Mouse (Mus musculus): ENCODE data around the gene Clec11a. TPM values are rescaled to one million over a fixed set of nuclear protein-coding genes. Genes with fewer than 3 reads are reported as not detected.
"Not testable (repeated sequence)": the region's sequence is repeated elsewhere in the genome, so short reads cannot be mapped to it uniquely, and the experiment has no call there.

Clec11a gene
- polyA plus RNA-seq, 1 experiment from 2014 or later: 34.6 TPM

- peak overlapping the region; percentile 78 for H3K4me2 ChIP-seq (ENCODE audit: low read depth, low read length)
- H3K4me3 ChIP-seq (ENCODE audit: low read depth, low read length): peak overlapping the region; percentile 65
- H3K9ac ChIP-seq (ENCODE audit: low read depth, low read length): peak overlapping the region; percentile 93
- no peaks in the 10 kb centered on the region for H3K27me3 ChIP-seq (replicated peaks; ENCODE audit: control insufficient read depth, insufficient read depth, low read length)
- peak overlapping the region; percentile 92 for H3K27ac ChIP-seq (replicated peaks; ENCODE audit: low read depth, low read length)
- under 1% methylated on average over 24 of the region's 25 CpGs for WGBS
- H3K9me3 ChIP-seq (ENCODE audit: control insufficient read depth, low read length): no peaks in the 10 kb centered on the region
- no peaks in the 10 kb centered on the region for H3K36me3 ChIP-seq (ENCODE audit: control insufficient read depth, insufficient read depth, low read length)
- peaks cover 17% of the 10 kb centered on the region for H3K4me1 ChIP-seq (ENCODE audit: control insufficient read depth, insufficient read depth, low read length)
- ATAC-seq (ENCODE audit: low read depth) (peak; percentile 9), DNase-seq (ENCODE audit: low spot score) (no peak)
These were observed 2.3 kb downstream of the Clec11a start for GRCm38 (mm10) chr7:44304463-44304774.

- H3K4me1 ChIP-seq (ENCODE audit: control insufficient read depth, insufficient read depth, low read length): peaks cover 17% of the 10 kb centered on the region
- WGBS: 85% methylated on average over 14 of the region's 14 CpGs
- DNase-seq (ENCODE audit: low spot score) (no peak), ATAC-seq (ENCODE audit: low read depth) (no peak)
- peak overlapping the region; percentile 92 for H3K27ac ChIP-seq (replicated peaks; ENCODE audit: low read depth, low read length)
- peak overlapping the region; percentile 93 for H3K9ac ChIP-seq (ENCODE audit: low read depth, low read length)
- H3K9me3 ChIP-seq (ENCODE audit: control insufficient read depth, low read length): no peaks in the 10 kb centered on the region
- H3K4me2 ChIP-seq (ENCODE audit: low read depth, low read length): peak overlapping the region; percentile 78
- H3K36me3 ChIP-seq (ENCODE audit: control insufficient read depth, insufficient read depth, low read length): no peaks in the 10 kb centered on the region
- H3K27me3 ChIP-seq (replicated peaks; ENCODE audit: control insufficient read depth, insufficient read depth, low read length): no peaks in the 10 kb centered on the region
- peak overlapping the region; percentile 65 for H3K4me3 ChIP-seq (ENCODE audit: low read depth, low read length)
These were observed 3.1 kb downstream of the Clec11a start for GRCm38 (mm10) chr7:44303346-44304340.

- not testable (repeated sequence) for H3K36me3 ChIP-seq (ENCODE audit: control insufficient read depth, insufficient read depth, low read length); H3K4me3 ChIP-seq (ENCODE audit: low read depth, low read length); ATAC-seq (ENCODE audit: low read depth); H3K9ac ChIP-seq (ENCODE audit: low read depth, low read length); H3K4me2 ChIP-seq (ENCODE audit: low read depth, low read length); H3K27ac ChIP-seq (replicated peaks; ENCODE audit: low read depth, low read length); H3K4me1 ChIP-seq (ENCODE audit: control insufficient read depth, insufficient read depth, low read length); DNase-seq (ENCODE audit: low spot score); H3K27me3 ChIP-seq (replicated peaks; ENCODE audit: control insufficient read depth, insufficient read depth, low read length); H3K9me3 ChIP-seq (ENCODE audit: control insufficient read depth, low read length)
- whole genome bisulfite sequencing: 83% methylated on average over 2 of the region's 2 CpGs
These were observed 9.2 kb downstream of the Clec11a start for GRCm38 (mm10) chr7:44297501-44297900.

- no peaks in the 10 kb centered on the region for H3K27me3 ChIP-seq (replicated peaks; ENCODE audit: control insufficient read depth, insufficient read depth, low read length)
- no peak overlapping the region for H3K9ac ChIP-seq (ENCODE audit: low read depth, low read length)
- H3K27ac ChIP-seq (replicated peaks; ENCODE audit: low read depth, low read length): no peak overlapping the region
- no peak for DNase-seq (ENCODE audit: low spot score)
- 0 out of 2 replicates have a peak, but pooled peaks cover 4% of the 10 kb centered on the region for H3K9me3 ChIP-seq (ENCODE audit: control insufficient read depth, low read length)
- no peaks in the 10 kb centered on the region for H3K36me3 ChIP-seq (ENCODE audit: control insufficient read depth, insufficient read depth, low read length)
- no peak overlapping the region for H3K4me3 ChIP-seq (ENCODE audit: low read depth, low read length)
- no peak overlapping the region for H3K4me2 ChIP-seq (ENCODE audit: low read depth, low read length)
- WGBS: 42% methylated on average over 4 of the region's 4 CpGs
- ATAC-seq (ENCODE audit: low read depth): no peak
- no peaks in the 10 kb centered on the region for H3K4me1 ChIP-seq (ENCODE audit: control insufficient read depth, insufficient read depth, low read length)
These were observed 15.3 kb downstream of the Clec11a start for GRCm38 (mm10) chr7:44291418-44291817.

- ATAC-seq (ENCODE audit: low read depth): no peak
- WGBS: 74% methylated on average over 4 of the region's 4 CpGs
- DNase-seq (ENCODE audit: low spot score): no peak
- Histone ChIP-seq H3K9ac (ENCODE audit: low read depth, low read length) (no peak overlapping the region), H3K4me3 (ENCODE audit: low read depth, low read length) (no peak overlapping the region), H3K9me3 (ENCODE audit: control insufficient read depth, low read length) (0 out of 2 replicates have a peak, but pooled peaks cover 6% of the 10 kb centered on the region), H3K4me2 (ENCODE audit: low read depth, low read length) (no peak overlapping the region), H3K27ac (replicated peaks; ENCODE audit: low read depth, low read length) (no peak overlapping the region), H3K27me3 (replicated peaks; ENCODE audit: control insufficient read depth, insufficient read depth, low read length) (no peaks in the 10 kb centered on the region), H3K36me3 (ENCODE audit: control insufficient read depth, insufficient read depth, low read length) (no peaks in the 10 kb centered on the region), H3K4me1 (ENCODE audit: control insufficient read depth, insufficient read depth, low read length) (no peaks in the 10 kb centered on the region)
These were observed 15.7 kb downstream of the Clec11a start for GRCm38 (mm10) chr7:44290986-44291385.

- H3K27ac ChIP-seq (replicated peaks; ENCODE audit: low read depth, low read length): no peak overlapping the region
- H3K4me3 ChIP-seq (ENCODE audit: low read depth, low read length): no peak overlapping the region
- DNase-seq (ENCODE audit: low spot score) (no peak), ATAC-seq (ENCODE audit: low read depth) (no peak)
- no peak overlapping the region for H3K4me2 ChIP-seq (ENCODE audit: low read depth, low read length)
- H3K27me3 ChIP-seq (replicated peaks; ENCODE audit: control insufficient read depth, insufficient read depth, low read length): no peaks in the 10 kb centered on the region
- H3K36me3 ChIP-seq (ENCODE audit: control insufficient read depth, insufficient read depth, low read length): no peaks in the 10 kb centered on the region
- H3K4me1 ChIP-seq (ENCODE audit: control insufficient read depth, insufficient read depth, low read length): no peaks in the 10 kb centered on the region
- H3K9ac ChIP-seq (ENCODE audit: low read depth, low read length): no peak overlapping the region
- H3K9me3 ChIP-seq (ENCODE audit: control insufficient read depth, low read length): 0 out of 2 replicates have a peak, but pooled peaks cover 6% of the 10 kb centered on the region
- WGBS: 72% methylated on average over 7 of the region's 7 CpGs
These were observed 18.9 kb downstream of the Clec11a start for GRCm38 (mm10) chr7:44287760-44288159.

- H3K27ac ChIP-seq (replicated peaks; ENCODE audit: low read depth, low read length): no peak overlapping the region
- H3K4me1 ChIP-seq (ENCODE audit: control insufficient read depth, insufficient read depth, low read length): no peaks in the 10 kb centered on the region
- no peaks in the 10 kb centered on the region for H3K27me3 ChIP-seq (replicated peaks; ENCODE audit: control insufficient read depth, insufficient read depth, low read length)
- H3K36me3 ChIP-seq (ENCODE audit: control insufficient read depth, insufficient read depth, low read length): no peaks in the 10 kb centered on the region
- ATAC-seq (ENCODE audit: low read depth) (no peak), DNase-seq (ENCODE audit: low spot score) (no peak)
- H3K9ac ChIP-seq (ENCODE audit: low read depth, low read length): no peak overlapping the region
- 86% methylated on average over 7 of the region's 7 CpGs for WGBS
- no peak overlapping the region for H3K4me2 ChIP-seq (ENCODE audit: low read depth, low read length)
- H3K9me3 ChIP-seq (ENCODE audit: control insufficient read depth, low read length): 0 out of 2 replicates have a peak, but pooled peaks cover 3% of the 10 kb centered on the region
- no peak overlapping the region for H3K4me3 ChIP-seq (ENCODE audit: low read depth, low read length)
These were observed 25.1 kb downstream of the Clec11a start for GRCm38 (mm10) chr7:44281586-44281985.

- no peak for DNase-seq (ENCODE audit: low spot score)
- WGBS: 66% methylated on average over 1 of the region's 1 CpGs
These were observed 25.7 kb downstream of the Clec11a start for GRCm38 (mm10) chr7:44280959-44281358.

GRCm38 (mm10) chr7:44277250-44277622 is 29.5 kb downstream of the Clec11a start:
- DNase-seq (ENCODE audit: low spot score): no peak
- Histone ChIP-seq H3K4me1 (ENCODE audit: control insufficient read depth, insufficient read depth, low read length) (no peaks in the 10 kb centered on the region), H3K27ac (replicated peaks; ENCODE audit: low read depth, low read length) (no peak overlapping the region), H3K27me3 (replicated peaks; ENCODE audit: control insufficient read depth, insufficient read depth, low read length) (peaks cover 8% of the 10 kb centered on the region; the same call in 1 of the 2 replicates), H3K36me3 (ENCODE audit: control insufficient read depth, insufficient read depth, low read length) (no peaks in the 10 kb centered on the region), H3K9me3 (ENCODE audit: control insufficient read depth, low read length) (no peaks in the 10 kb centered on the region), H3K9ac (ENCODE audit: low read depth, low read length) (no peak overlapping the region), H3K4me2 (ENCODE audit: low read depth, low read length) (no peak overlapping the region), H3K4me3 (ENCODE audit: low read depth, low read length) (no peak overlapping the region)
- WGBS: 43% methylated on average over 2 of the region's 2 CpGs
- no peak for ATAC-seq (ENCODE audit: low read depth)

More at GRCm38 (mm10) chr7:44280959-44281358, 25.7 kb downstream of the Clec11a start:
- no peak overlapping the region for H3K9ac ChIP-seq (ENCODE audit: low read depth, low read length)
- ATAC-seq (ENCODE audit: low read depth): no peak
- no peaks in the 10 kb centered on the region for H3K9me3 ChIP-seq (ENCODE audit: control insufficient read depth, low read length)
- no peaks in the 10 kb centered on the region for H3K4me1 ChIP-seq (ENCODE audit: control insufficient read depth, insufficient read depth, low read length)
- H3K36me3 ChIP-seq (ENCODE audit: control insufficient read depth, insufficient read depth, low read length): no peaks in the 10 kb centered on the region
- no peak overlapping the region for H3K4me2 ChIP-seq (ENCODE audit: low read depth, low read length)
- no peaks in the 10 kb centered on the region for H3K27me3 ChIP-seq (replicated peaks; ENCODE audit: control insufficient read depth, insufficient read depth, low read length)
- H3K27ac ChIP-seq (replicated peaks; ENCODE audit: low read depth, low read length): no peak overlapping the region
- H3K4me3 ChIP-seq (ENCODE audit: low read depth, low read length): no peak overlapping the region

Data from embryonic facial prominence, embryonic 14.5 days (tissue).